Mouse (Mus musculus) testis, postnatal 14 days (tissue): Measurements from ENCODE around the gene Elmo1.

ENCODE experiments used
- DNase-seq: peaks from one replicate; pipeline ENCODE4 v3.0.0; 2021; ENCODE audit warnings: low spot score

Elmo1 gene

DNA sequence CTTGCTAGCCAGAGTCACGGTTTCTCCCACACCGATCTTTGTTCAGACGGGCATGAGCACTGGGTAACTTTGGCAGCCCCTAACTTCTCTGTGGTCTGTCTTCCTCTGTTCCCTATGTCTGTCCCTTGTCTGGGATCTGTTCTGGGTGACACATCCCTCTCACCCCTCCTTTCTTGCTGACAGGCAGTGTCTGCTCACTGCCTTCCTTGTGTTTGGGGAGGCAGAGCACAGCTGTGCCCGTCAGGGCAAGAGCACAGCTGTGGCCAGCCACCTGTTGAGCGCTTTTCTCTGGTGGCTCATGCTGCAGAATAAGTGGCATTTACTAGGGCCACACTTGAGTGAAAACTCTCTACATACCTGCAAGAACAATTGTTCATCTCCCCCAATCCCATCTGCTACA lies 116.7 kb downstream of the Elmo1 start:
- no peak for DNase-seq

DNA sequence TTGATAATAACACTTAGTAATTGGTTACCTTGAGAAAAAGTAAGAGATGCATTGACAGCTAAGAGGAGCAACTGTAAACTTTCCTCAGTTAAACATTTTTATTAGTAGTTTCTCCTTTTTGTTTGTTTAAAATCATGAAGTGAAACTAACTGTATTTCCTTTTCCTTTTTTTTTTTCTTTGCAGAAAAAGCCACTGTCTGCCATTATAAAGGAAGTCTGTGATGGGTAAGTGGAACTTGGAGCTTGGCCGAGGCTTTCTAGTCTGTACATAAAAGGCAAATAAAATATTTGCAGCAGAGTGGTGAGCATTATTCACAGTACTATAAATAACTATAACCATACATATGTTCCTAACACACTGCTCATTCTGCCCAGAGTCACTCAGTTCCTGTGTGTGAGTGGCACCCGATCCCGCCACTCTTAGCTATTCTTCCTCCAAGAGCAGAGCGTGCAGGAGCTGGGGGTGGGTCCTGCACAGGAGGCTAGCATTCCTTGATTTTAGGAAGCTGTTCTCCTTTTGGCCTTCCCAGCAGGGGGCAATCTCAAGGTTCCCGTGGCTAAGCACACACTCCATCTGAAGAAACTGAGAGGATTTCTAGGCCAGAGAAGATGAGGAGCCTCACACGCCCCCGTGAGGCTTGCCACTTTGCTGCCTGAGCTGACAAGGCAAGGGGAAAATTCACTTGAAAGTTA lies 117.7 kb downstream of the Elmo1 start:
- DNase-seq = no peak

DNA sequence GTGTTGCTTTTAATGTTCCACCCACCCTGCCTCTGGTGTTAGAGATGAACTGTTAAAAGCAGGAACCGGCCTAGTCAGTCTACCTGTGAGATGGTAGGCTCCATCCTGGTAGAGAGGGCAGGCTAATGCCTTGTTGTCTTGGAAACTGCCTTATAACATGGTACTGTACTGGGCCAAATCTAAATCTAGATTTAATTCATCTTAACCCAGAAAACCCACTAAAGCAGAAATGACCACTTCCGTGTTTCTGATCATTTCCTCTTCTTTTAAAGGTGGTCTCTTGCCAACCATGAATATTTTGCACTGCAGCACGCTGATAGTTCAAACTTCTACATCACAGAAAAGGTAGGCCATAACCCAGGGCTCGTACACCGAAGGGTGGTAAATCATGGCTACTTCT lies 118.5 kb downstream of the Elmo1 start:
- no peak for DNase-seq

DNA sequence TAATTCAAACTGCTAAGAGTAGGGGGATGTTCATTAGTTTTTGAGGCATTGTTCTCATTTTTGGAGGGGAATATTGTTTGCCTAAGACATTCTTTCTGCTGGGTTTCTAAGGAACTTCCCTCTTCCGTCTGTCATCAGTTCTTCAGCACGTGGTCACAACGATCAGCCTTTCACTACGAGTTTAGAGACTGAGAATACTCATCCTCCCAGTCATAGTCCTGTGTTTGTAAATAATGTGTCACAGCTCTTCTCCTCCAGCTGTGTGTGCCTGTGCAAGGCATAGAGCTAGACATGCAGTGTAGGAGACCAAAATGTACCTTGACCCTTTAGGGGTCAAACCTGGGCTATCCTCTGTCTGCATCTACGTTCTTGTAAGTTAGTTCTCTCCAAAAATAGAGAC lies 121.4 kb downstream of the Elmo1 start:
- no peak for DNase-seq

DNA sequence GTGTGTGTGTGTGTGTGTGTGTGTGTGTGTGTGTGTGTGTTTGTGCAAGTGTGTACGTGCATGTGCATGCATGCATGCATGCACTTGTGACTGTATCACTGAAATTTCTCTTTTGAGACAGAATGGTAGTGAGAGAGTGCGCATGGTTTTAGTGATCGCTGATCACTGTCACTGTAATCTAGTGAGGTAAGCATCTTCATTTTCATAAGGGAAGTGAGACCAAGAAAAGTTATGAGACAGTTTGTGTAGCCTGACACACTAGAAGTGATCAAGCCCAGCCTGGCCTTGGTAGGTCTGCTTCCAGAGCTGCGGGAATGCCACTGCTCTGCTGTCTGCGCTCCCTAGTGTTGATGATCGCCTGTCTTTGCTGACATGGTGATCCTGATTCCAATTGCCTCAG lies 122.3 kb downstream of the Elmo1 start:
- DNase-seq = no peak

DNA sequence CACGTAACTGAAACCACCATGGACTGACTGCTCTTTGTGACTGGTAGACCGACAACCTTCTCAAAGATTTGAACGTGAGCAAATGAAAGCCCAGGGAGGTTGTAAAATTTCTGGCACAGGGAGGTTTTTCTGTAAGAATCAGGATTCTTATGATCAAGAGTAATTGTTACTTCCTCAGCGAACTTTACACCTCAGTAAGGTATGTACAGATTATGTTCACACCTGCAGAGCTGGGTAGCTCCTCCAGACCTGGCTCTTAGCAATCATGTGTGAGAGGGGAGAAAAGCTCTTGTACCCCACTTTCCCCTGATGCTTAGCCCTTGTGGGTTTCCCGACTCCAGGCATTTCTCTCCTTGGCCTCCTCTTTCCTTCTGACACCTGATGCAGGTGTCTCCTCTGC lies 123.5 kb downstream of the Elmo1 start:
- DNase-seq = no peak

DNA sequence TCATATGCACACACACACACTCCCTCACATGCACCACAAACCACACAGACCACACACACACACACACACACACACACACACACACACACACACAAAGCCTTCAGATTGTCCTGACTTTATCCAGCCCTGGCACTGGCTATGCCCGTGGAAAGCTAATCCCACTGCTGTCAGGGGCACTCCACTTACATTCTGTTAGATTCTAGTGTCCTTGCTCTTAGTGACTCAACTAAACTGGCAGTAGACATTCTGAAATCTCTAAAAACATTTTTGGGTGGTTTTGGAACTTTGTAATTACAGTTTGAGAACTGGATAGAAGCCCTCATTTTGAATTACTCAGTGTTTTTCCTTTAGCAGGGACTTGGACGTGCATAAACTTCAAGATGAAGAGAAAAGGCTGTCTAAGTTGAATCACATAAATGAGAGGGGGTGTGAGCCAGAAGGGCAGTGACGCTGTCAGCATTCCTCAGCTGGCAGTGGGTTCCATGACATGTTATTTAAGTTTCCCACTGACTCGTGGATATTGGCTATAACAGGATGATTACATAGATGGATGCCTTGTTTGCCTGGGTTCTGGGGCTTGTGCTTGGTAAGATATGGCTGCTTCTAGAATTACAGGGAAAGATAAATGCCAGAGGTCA lies 127.2 kb downstream of the Elmo1 start:
- no peak for DNase-seq

DNA sequence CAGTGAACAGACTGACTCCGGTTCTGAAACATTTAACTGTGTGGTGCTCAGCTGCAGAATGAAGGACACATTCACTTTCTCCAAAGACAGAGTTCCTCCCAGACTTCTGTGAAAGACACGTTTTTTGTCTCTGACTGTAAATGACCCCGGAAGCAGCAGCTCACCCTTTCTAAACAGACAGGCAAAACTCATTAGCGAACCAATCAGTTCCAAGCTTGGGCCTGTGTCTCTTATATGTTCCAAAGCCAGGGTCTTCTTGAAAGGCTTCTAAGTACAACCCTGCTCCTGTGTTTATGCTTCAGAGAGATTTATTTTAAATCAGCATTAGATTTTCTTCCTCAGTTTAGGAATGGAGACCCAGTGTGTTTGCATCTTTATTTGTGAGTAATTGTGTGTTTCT lies 127.7 kb downstream of the Elmo1 start:
- DNase-seq = no peak

DNA sequence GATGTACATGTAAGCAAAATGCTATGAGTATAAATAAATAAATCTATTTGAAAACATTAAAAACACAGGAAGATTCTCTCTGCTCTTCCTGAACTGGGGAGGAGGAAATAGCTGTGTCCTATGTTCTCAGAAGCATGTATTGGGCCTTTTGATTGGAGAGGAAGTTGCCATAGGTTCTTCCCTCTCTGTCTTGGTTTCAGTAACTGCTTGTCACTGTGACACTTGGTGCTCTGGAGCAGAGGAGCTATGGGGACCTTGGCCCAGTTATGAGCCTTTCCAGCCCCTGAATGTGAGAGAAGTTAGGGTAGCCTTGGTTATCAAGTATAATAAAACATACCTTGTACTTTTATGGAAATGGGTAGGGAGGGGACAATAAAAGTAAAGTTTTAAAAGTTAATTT lies 130.0 kb downstream of the Elmo1 start:
- DNase-seq = no peak

DNA sequence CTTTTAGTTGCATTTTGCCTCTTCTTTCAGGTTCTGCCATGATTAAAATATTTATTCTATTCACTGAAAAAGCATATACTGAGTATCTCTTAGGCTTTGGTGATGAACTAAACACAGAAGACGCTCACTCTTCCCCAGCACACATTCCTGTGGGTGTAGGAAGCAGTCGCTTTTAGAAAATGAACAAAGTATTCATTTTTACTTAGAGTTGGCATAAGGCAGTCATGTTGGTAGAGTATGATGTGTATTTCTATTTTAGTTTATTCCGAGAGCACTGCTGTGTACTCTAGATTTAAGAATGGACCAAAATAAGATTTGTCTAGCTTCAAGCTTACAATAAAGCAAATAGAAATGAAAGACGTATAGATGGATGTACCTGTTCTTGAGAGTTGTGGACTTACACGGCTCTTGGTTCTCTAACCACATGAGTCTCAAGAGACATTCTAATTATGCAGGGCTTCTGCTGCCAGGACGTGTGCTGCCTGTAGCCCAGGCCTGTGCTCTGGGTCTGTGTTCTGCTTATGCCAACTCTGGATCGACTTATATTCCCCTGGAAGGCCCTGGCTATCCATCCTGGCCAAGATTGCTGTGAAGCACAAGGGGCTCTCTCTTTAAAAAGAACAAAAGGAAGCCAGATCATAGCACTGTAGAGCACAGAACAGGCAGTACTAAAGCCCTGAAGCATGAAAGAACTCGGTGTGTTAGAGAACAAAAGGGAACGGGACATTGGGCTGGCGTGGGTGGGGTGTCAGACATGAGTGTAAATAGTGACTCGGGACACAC lies 137.7 kb downstream of the Elmo1 start:
- no peak for DNase-seq

DNA sequence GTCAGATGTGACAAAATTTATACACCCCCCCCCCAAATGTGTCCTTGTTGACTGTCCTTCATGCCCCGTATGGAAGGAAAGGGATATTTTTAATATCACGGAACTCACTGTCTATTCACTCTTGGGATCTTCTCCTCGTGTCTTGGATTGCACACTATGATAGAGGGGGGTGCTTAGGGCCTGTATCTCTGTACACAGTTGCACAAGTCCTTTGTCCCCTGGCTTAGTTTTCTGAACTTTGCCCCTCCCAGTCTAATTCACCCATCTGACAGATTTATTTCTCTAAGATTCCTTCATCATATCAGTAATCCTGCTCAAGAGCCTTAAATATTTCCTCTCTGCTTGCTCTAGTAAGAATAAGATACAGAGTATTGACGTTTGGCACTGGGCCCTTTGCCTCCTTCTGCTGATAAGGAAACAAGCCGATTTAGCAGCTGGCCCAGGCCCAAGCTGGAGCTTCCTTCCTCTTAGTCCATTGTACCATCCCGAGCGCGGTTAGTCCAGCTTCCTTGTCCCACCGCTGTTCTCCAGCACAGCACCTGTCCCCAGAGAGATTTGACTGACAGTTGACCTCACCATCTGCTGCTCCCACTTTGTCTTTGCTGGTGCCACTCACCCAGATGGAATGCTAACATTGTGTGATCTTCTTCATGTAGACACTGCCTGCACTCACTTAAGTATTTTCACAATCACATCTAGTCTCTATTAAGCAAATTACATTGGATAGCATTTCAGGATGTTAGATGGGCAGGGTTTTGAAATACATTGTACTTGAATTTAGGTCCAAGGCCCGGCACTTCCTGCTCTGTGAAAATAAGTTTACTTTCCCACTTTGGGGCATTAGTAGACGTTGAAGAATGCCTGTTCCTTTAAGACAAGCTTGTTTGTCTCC lies 141.7 kb downstream of the Elmo1 start:
- peak; percentile 64 for DNase-seq

DNA sequence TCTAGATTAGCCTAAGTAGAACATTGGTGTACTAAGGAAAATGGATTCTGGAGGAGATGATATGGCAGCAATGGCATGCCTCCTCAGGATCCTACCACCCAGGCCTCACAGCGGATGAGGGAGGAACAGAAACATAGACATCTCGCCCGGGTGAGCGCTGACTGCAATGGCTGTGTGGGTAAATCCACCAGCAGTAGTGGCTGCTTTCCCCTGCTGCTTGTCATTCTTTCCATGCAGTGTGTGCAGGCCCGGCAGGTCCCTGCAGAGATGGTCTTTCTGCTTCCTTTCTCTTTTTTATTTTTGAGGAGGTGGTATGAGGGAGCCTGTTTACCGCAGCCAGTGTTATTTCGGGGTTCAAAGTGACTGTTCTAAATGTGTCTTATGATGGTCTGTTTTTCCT lies 143.3 kb downstream of the Elmo1 start:
- DNase-seq = no peak

DNA sequence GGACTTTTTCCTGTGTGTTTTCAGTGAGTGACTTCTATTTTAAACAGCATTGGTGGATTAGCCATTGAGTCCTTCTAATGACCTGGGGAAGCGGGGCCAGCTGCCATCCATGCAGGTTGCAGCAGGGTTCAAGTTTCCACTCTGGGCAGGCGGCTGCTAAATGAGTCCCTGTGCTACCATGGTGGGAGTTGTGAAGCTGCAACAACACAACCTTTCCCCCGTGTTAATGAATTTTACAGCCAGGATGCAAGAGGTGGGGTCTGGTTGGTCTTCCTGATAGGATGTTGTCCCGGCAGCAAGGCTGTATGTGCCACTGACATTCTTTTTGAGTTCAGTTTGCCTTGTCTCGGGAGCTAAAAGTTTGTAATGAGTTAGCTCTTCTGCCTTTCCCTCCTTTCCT lies 147.2 kb downstream of the Elmo1 start:
- no peak for DNase-seq

DNA sequence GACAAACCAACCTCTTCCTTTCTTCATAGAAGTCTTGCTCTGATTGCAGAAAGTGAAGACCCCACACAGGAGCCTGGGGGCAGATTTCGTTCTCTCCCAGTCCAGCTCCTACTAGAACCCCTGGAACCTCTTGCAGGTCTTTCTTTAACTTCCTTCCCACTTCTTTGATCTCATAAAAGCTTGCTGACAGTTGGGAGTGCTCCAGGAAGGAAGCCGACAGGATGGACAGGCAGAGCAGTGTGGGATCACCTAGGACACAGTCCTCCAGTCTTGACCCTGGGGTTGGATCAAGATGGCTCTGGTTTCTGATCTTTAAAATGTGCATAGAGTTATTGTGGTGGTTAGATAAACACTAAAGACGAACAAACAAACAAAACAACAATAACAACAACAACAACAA lies 147.8 kb downstream of the Elmo1 start:
- no peak for DNase-seq

DNA sequence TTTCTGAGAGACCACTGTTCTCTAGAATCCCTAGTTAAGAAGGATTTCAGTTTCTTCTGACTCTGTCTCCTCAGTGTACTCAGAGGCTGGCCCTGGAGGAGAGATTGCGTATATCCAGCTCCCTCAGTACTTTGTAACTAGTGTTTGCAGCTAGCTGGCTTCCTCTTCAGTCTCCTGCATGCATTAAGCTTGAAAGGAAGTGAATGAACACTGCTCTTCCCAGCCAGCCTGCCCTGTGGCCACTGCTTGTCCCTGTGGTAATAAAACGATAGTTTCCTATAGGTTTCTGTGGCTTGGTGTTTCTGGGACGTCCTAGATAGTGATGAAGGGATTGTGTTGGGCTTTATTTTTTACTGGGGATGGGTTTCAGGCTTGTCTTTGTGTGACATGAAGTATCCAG lies 148.3 kb downstream of the Elmo1 start:
- DNase-seq = no peak

DNA sequence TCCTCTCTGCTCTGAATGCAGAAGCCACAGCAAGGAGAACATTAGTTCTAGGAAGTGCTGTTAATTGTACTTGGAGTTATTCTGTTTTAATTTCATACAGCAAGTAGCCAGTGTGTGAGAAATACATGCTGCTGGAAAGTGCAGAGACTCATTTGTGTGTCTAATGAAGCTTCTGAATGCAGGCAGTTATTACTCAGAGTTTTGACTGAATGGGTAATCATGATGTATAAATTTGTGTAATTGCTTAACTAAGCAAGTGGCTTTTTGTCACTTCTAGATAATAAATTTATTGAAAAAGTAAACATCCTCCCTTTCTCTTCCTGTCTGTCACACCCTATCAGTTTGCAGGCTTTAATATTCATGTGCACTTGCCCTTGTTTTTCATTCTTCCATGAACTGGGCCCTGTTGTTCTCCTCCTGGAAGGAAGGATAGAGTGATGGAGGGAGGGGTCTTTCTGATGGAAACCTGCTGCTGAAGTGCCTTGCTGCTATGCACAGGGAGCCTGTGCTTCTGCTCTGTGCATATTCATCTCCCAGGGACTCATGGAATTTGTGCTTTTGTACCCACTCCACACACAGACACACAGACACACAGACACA lies 159.8 kb downstream of the Elmo1 start:
- no peak for DNase-seq

DNA sequence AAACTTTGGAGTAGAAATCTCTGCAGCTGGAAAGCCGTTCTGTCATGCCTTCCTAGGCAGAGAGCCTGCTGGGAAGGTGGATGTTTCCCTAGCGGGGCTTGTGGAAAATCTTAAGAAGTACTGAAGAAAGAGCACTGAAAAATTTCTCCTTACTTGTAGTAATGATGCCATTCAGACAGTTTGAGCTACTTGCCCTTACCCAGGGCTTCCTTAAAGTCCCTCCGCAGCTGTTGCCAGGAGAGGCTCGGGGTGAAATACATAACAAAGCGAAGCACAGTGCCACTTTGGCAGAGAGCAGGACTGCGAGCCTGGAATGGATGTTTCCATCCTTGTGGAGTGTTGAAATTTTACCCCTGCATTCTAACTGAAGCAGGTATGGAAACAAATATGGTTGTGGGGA lies 164.5 kb downstream of the Elmo1 start:
- DNase-seq = no peak

DNA sequence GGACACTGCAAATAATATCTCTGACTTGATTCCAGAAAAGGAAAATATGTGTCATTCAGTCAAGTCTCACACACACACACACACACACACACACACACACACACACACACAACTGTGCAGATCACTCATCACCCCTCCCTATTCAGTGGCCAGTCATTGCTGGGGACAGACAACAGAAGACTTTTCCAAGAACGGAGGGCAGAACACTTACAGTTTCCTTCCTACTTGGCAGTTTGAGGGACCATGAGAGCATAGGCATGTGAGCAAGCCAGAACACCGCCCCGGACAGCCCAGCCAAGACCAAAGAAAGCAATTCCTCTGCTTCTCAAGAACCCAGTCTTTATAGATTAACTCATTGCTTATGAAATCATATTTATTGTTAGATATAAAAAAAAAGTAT lies 165.0 kb downstream of the Elmo1 start:
- DNase-seq = no peak

DNA sequence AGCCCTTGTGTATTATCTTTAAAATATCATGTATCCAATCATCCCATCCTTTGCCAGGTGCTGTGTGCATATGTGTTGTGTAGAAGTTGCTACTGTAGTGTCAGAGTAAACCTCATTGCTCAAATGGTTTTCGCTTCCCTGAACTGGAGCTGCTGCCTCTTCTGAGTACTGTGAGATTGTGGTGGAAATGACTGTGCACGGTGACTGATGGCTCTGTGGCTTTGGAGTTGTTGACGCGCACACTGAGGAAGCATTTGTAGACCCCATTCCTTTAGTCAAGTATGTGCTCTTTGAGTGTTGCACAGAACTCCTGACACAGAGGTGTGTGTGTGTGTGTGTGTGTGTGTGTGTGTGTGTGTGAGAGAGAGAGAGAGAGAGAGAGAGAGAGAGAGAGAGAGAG lies 166.2 kb downstream of the Elmo1 start:
- DNase-seq = no peak

DNA sequence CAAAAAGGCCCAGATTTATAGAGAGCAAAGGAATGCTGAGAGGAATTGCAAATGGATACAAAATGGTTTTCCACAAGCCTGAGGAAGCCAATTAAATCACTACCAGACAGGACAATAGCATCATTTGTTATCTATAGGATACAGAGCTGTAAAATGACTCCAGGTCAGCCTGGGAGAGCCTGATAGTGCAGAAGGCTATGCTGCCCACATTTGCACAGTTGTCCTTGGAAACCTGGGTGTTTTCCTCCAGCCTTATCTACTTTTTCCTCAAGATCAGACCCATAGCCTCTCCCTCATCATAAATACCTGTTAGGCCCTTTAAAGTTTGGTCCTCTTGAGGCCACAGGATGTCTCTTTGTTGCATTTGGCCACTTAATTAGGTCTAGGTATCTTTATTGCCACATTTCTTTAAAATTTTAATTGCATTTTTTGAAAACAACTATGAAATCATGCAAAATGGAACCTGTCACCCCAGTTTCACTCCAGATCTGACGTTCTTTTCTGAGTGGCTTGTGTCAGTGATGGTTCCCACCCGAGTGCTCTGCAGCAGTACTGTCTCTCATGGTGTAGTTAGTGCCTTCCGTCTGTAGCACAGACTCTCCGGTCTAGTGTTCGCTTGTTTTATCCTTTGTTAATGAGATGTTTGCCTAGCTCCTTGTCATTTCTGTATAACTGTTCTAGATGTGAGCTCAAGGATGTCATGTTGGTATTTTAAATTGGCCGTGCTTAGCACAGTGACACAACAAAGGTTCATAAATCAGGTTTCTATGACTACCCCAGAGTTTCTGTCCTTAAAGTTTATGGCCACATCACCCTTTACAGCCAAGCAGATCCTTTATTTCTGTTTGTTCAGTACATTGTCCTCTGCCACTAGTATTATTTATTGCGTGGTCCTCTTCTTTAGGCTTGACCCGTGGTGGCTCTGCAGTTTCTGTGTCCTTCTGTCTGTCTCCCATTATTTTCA lies 167.4 kb downstream of the Elmo1 start:
- DNase-seq = no peak

DNA sequence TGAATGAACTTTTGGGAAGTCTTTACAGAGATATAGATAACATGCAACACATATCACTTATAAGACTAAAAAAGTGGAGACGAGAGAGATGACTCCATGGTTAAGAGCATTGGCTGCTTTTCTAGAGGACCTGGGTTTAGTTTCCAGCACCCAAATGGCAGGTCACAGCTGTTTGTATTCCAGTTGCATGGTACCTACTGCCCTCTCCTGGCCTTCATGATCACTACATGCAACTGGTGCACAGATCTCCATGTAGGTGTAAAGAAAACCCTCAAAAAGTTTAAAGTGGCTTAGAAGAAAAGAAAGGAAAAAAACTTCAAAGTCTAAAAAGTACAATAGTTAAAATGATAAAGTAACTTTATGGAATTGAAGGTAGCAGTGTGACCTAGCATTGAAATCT lies 172.8 kb downstream of the Elmo1 start:
- no peak for DNase-seq
